Mouse (Mus musculus): ENCODE data around the gene Cxcr2.

Gene Cxcr2

DNA sequence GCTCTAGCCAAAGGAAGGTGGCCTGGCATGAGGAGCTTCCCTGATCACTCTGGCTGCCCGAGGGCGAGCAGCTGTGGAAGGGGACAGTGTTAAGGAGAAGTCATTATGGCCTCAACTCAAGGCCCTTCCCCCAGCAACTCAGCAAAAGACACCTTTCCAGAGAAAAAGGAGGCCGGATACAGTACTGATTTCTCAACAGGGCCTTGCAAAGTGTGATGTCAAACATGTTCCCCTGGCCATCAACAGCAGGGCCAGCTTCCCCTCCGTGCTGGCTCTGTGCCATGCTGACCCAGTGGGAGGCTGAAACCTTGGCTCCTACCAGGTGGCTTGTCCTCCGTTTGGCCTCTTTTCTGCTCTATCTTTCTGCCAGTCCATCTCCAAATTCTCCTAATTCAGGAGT lies 13.3 kb downstream of the Cxcr2 start:
- Histone ChIP-seq H3K36me3 (ENCODE audit: control insufficient read depth, insufficient read depth, low read length, poor library complexity, severe bottlenecking) (no peaks in the 10 kb centered on the region), H3K27me3 (ENCODE audit: control insufficient read depth, insufficient read depth, low read length, poor library complexity, severe bottlenecking) (no peaks in the 10 kb centered on the region)
- DNase-seq (ENCODE audit: low read depth, low spot score): no peak

- Histone ChIP-seq H3K36me3 (ENCODE audit: control insufficient read depth, insufficient read depth, low read length, poor library complexity, severe bottlenecking) (no peaks in the 10 kb centered on the region), H3K27me3 (ENCODE audit: control insufficient read depth, insufficient read depth, low read length, poor library complexity, severe bottlenecking) (no peaks in the 10 kb centered on the region)
- no peak for DNase-seq (ENCODE audit: low read depth, low spot score)
Observed at GRCm38 (mm10) chr1:74169721-74170120, 15.9 kb downstream of the Cxcr2 start.

GRCm38 (mm10) chr1:74172722-74173121 lies 18.9 kb downstream of the Cxcr2 start:
- DNase-seq (ENCODE audit: low read depth, low spot score): no peak
- no peaks in the 10 kb centered on the region for H3K27me3 ChIP-seq (ENCODE audit: control insufficient read depth, insufficient read depth, low read length, poor library complexity, severe bottlenecking)
- no peaks in the 10 kb centered on the region for H3K36me3 ChIP-seq (ENCODE audit: control insufficient read depth, insufficient read depth, low read length, poor library complexity, severe bottlenecking)

GRCm38 (mm10) chr1:74175731-74176130 lies 21.9 kb downstream of the Cxcr2 start:
- DNase-seq (ENCODE audit: low read depth, low spot score): no peak
- no peaks in the 10 kb centered on the region for H3K36me3 ChIP-seq (ENCODE audit: control insufficient read depth, insufficient read depth, low read length, poor library complexity, severe bottlenecking)
- no peaks in the 10 kb centered on the region for H3K27me3 ChIP-seq (ENCODE audit: control insufficient read depth, insufficient read depth, low read length, poor library complexity, severe bottlenecking)

- H3K36me3 ChIP-seq (ENCODE audit: control insufficient read depth, insufficient read depth, low read length, poor library complexity, severe bottlenecking): no peaks in the 10 kb centered on the region
- no peaks in the 10 kb centered on the region for H3K27me3 ChIP-seq (ENCODE audit: control insufficient read depth, insufficient read depth, low read length, poor library complexity, severe bottlenecking)
- DNase-seq (ENCODE audit: low read depth, low spot score): no peak
Observed at GRCm38 (mm10) chr1:74178618-74179017, 24.8 kb downstream of the Cxcr2 start.

- Histone ChIP-seq H3K27me3 (ENCODE audit: control insufficient read depth, insufficient read depth, low read length, poor library complexity, severe bottlenecking) (no peaks in the 10 kb centered on the region), H3K36me3 (ENCODE audit: control insufficient read depth, insufficient read depth, low read length, poor library complexity, severe bottlenecking) (no peaks in the 10 kb centered on the region)
- no peak for DNase-seq (ENCODE audit: low read depth, low spot score)
Observed at GRCm38 (mm10) chr1:74179624-74180408, 26.0 kb downstream of the Cxcr2 start.

GRCm38 (mm10) chr1:74181462-74181861 lies 27.7 kb downstream of the Cxcr2 start:
- Histone ChIP-seq H3K36me3 (ENCODE audit: control insufficient read depth, insufficient read depth, low read length, poor library complexity, severe bottlenecking) (no peaks in the 10 kb centered on the region), H3K27me3 (ENCODE audit: control insufficient read depth, insufficient read depth, low read length, poor library complexity, severe bottlenecking) (no peaks in the 10 kb centered on the region)
- no peak for DNase-seq (ENCODE audit: low read depth, low spot score)

DNA sequence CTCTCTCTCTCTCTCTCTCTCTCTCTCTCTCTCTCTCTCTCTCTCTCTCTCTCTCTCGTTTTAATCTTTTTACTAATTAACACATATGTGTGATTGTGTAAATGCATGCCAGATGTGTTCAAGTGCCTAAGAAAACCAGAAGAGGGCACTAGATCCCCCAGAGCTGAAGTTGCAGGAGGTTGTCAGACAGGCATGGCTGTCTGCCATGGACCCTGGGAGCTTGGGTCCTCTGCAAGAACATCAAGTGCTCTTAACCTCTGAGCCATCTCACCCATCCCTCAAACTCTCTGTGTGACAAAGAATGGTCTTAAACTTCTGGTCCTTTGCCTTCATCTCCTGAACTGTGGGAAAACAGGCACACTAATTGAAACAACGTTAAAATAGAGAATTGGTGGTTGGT lies 29.2 kb downstream of the Cxcr2 start:
- DNase-seq (ENCODE audit: low read depth, low spot score): no peak
- H3K27me3 ChIP-seq (ENCODE audit: control insufficient read depth, insufficient read depth, low read length, poor library complexity, severe bottlenecking): no peaks in the 10 kb centered on the region
- no peaks in the 10 kb centered on the region for H3K36me3 ChIP-seq (ENCODE audit: control insufficient read depth, insufficient read depth, low read length, poor library complexity, severe bottlenecking)

- no peak for DNase-seq (ENCODE audit: low read depth, low spot score)
- no peaks in the 10 kb centered on the region for H3K36me3 ChIP-seq (ENCODE audit: control insufficient read depth, insufficient read depth, low read length, poor library complexity, severe bottlenecking)
- no peaks in the 10 kb centered on the region for H3K27me3 ChIP-seq (ENCODE audit: control insufficient read depth, insufficient read depth, low read length, poor library complexity, severe bottlenecking)
Observed at GRCm38 (mm10) chr1:74190471-74190870, 36.7 kb downstream of the Cxcr2 start.

- no peak for DNase-seq (ENCODE audit: low read depth, low spot score)
- no peaks in the 10 kb centered on the region for H3K27me3 ChIP-seq (ENCODE audit: control insufficient read depth, insufficient read depth, low read length, poor library complexity, severe bottlenecking)
- H3K36me3 ChIP-seq (ENCODE audit: control insufficient read depth, insufficient read depth, low read length, poor library complexity, severe bottlenecking): no peaks in the 10 kb centered on the region
Observed at GRCm38 (mm10) chr1:74192711-74193110, 38.9 kb downstream of the Cxcr2 start.

- no peaks in the 10 kb centered on the region; the same call in 1 of the 2 replicates for H3K27me3 ChIP-seq (ENCODE audit: control insufficient read depth, insufficient read depth, low read length, poor library complexity, severe bottlenecking)
- H3K36me3 ChIP-seq (ENCODE audit: control insufficient read depth, insufficient read depth, low read length, poor library complexity, severe bottlenecking): no peaks in the 10 kb centered on the region
- DNase-seq (ENCODE audit: low read depth, low spot score): no peak
Observed at GRCm38 (mm10) chr1:74194445-74194844, 40.7 kb downstream of the Cxcr2 start, which contains the start of gene Cxcr1. Cxcr1 (minus strand) TSS chr1:74194631.

DNA sequence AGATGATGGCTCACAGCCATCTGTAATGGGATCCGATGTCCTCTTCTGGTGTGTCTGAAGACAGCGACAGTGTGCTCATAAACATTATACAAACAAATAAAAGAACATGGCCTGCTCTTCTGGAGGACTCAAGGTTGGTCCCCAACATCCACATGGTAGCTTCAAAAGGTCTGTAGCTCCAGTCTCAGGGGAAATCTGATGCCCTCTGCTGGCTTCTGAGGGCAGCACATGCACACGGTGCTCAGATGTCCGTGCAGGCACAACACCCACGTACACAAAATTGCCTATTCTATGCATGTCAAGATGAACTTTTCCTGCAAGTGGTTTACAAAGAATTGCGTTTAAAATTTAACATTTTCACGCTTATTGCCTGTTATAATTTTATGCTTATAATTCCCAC lies 42.2 kb downstream of the Cxcr2 start:
- no peaks in the 10 kb centered on the region for H3K36me3 ChIP-seq (ENCODE audit: control insufficient read depth, insufficient read depth, low read length, poor library complexity, severe bottlenecking)
- peak; percentile 65 for DNase-seq (ENCODE audit: low read depth, low spot score)
- no peaks in the 10 kb centered on the region; the same call in 1 of the 2 replicates for H3K27me3 ChIP-seq (ENCODE audit: control insufficient read depth, insufficient read depth, low read length, poor library complexity, severe bottlenecking)

GRCm38 (mm10) chr1:74196621-74197419 lies 43.0 kb downstream of the Cxcr2 start:
- DNase-seq (ENCODE audit: low read depth, low spot score): no peak
- Histone ChIP-seq H3K27me3 (ENCODE audit: control insufficient read depth, insufficient read depth, low read length, poor library complexity, severe bottlenecking) (no peaks in the 10 kb centered on the region; the same call in 1 of the 2 replicates), H3K36me3 (ENCODE audit: control insufficient read depth, insufficient read depth, low read length, poor library complexity, severe bottlenecking) (no peaks in the 10 kb centered on the region)

DNA sequence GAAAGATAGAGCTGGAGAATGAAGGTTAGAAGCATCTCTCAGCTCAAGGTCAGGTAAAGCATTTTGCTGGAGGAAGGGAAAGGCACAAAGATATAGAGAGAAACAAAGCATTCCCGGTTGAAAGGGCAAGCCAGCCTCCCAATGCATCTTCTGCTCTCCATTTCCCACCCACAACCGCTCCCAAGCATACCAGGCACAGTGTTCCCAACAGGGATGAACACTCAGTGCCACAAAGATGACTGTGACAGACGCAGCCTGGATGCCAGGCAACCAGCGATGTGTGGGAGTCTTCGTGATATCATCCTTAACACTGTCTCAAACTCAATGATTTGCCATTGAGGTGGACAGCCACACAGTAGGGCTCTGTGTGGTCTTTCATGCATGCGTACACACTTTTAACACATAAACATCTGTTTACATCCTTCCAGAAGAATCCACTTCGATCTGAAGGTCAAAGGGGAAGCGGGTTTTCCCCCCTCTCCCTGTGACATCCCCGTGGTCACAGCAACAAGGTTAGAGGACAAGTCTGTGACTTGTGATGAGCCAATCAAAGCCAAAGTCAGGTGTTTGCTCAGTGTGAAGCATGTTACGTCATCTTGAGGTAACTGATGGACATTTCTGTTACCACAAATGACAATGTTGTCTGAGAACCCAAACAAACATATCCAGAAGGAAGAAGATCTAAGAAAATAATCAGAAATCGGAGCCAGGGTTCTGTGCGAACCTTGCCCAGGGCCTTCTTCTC lies 44.1 kb downstream of the Cxcr2 start:
- no peak for DNase-seq (ENCODE audit: low read depth, low spot score)
- Histone ChIP-seq H3K27me3 (ENCODE audit: control insufficient read depth, insufficient read depth, low read length, poor library complexity, severe bottlenecking) (no peaks in the 10 kb centered on the region; the same call in 1 of the 2 replicates), H3K36me3 (ENCODE audit: control insufficient read depth, insufficient read depth, low read length, poor library complexity, severe bottlenecking) (no peaks in the 10 kb centered on the region)

- Histone ChIP-seq H3K27me3 (ENCODE audit: control insufficient read depth, insufficient read depth, low read length, poor library complexity, severe bottlenecking) (no peaks in the 10 kb centered on the region; the same call in 1 of the 2 replicates), H3K36me3 (ENCODE audit: control insufficient read depth, insufficient read depth, low read length, poor library complexity, severe bottlenecking) (no peaks in the 10 kb centered on the region)
- no peak for DNase-seq (ENCODE audit: low read depth, low spot score)
Observed at GRCm38 (mm10) chr1:74199046-74199445, 45.3 kb downstream of the Cxcr2 start.
